Mouse (Mus musculus) G1E-ER4 (cell line): ENCODE measurements around the gene Acvrl1. TPM values are rescaled to one million over a fixed set of nuclear protein-coding genes. Genes with fewer than 3 reads are reported as not detected.

Experiments
- GATA1 ChIP-seq: IDR thresholded peaks from one replicate; pipeline ENCODE4 v1.8.0; 2012; ENCODE audit warnings: low read length, inconsistent platforms
- polyA plus RNA-seq: library from polyadenylated mRNA; stranded (reverse); fragments of >175 nt; gene quantifications from 2 replicates; pipeline ENCODE4 v1.2.3, GENCODE M21; 2012

The Acvrl1 gene
- polyA plus RNA-seq, 1 experiment: not detected

- no peak for TF ChIP-seq GATA1
Measured at GRCm38 (mm10) chr15:101148604-101149003, 20.3 kb downstream of the Acvrl1 start.

GRCm38 (mm10) chr15:101151409-101152261 is 23.3 kb downstream of the Acvrl1 start:
- no peak for TF ChIP-seq GATA1

- no peak for TF ChIP-seq GATA1
Measured at GRCm38 (mm10) chr15:101154700-101155616, 26.6 kb downstream of the Acvrl1 start.

DNA sequence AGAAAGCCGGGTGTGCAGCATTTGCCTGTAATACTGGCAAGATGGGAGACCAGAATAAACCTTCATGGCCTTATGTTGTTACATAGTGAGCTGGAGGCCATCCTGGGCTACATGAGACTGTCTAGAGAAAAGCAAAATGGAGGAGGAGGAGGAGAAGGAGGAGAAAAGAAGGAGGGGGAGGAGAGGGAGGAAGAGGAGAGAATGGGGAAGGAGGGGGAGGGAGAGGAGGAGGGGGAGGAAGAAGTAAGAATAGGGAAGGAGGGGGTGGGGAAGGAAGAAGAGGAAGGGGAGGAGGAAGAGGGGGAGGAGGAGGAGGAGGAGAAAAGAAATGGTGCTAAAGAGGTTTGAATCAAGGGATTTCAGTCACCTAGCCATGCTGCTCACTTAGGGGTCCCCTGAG is 31.8 kb downstream of the Acvrl1 start:
- no peak for TF ChIP-seq GATA1

DNA sequence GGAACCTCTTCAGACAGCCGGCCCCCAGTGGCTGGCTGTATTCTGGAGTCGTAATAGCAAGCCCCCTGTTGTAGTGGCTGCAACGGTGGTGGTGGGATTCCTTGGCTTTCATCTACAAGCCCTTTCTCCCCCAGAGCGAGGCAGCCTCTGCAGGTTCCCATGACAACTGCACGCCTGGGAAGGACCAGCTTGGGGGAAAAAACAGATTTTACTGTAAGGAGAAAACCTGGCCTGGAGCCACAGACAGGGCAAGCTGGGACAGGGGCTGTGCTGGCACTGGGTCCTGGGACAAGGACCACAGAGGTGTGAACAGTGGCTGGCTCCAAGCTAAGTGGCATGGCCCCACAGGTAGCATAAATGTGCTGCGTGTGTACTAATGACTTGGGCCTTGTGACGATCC is 32.3 kb downstream of the Acvrl1 start:
- TF ChIP-seq GATA1: no peak

GRCm38 (mm10) chr15:101161534-101161933 is 33.2 kb downstream of the Acvrl1 start:
- no peak for TF ChIP-seq GATA1

GRCm38 (mm10) chr15:101163056-101163458 is 34.7 kb downstream of the Acvrl1 start:
- TF ChIP-seq GATA1: no peak

DNA sequence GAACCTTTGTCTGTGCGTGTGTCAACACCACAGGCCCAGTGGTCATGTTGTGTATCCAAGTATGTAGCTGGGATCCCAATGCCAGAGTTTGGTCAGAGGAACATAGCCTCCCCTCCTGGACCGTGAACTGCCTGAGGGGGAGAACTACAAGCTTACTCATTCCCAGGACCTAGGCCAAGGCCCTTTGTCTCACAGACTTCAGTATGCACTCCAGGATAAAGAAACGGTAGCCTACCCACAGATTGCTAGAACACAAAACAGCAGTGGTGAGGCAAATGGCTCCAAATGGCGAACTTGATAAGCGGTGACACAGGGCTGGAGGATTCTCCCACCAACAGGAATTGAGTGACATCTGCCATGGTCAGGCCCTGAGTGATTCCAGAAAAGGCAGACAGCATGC is 35.5 kb downstream of the Acvrl1 start:
- TF ChIP-seq GATA1: no peak

DNA sequence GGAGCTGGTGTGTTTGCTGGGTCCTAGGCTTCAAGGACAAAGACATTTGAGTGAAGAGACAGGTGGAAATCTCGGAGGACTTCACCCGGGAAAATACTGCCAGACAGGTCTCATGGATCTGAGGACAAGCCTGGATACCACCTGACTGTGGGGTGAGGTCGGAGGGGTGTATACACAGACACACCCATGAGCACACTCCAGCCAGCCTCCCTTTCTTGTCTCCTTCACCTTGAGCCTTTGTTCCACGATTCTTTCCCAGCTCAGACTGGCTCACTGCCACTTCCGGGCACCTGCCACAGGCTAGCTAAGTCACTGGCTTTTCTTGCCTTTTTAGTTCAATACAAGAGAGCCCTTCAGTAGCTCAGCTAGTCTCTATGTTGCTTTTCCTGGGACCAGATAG is 36.0 kb downstream of the Acvrl1 start:
- TF ChIP-seq GATA1: no peak

DNA sequence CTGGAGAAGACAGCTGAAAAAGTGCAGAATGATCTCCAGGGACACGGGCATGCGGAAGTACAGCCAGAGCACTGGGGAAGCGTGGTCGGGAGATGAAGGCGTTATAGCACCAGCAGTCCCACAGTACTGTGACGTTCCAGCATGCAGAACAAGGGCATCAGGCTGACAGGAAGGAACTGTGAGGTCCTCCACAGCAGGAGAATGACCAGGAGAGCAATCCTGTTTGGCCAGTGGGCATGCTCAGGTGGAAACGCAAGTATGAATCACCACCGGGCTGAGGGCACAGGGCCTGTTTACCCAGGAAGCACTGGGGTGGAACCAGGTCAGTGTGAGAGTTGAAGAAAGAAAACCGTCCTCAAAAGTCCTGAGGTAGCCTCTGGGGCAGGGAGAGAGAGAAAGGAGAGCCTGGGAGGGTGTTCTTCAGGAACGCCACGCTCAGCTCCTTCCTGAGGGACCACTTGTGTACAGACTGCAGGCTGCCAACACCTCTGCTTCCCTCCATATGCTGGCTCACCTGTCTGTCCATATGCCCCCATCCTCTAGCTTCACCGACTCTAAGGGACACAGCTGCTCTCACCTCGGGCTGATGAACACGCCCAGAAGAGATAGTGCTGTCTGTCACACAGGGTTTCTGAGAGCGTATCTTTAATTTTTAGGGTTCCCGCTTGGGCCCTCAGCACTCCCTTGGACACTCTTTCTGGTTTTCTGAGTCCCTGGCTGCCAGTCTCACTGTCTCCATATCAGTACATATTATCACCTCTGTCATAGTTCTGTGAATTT is 37.5 kb downstream of the Acvrl1 start:
- TF ChIP-seq GATA1: no peak

GRCm38 (mm10) chr15:101167553-101167952 is 39.2 kb downstream of the Acvrl1 start:
- no peak for TF ChIP-seq GATA1

DNA sequence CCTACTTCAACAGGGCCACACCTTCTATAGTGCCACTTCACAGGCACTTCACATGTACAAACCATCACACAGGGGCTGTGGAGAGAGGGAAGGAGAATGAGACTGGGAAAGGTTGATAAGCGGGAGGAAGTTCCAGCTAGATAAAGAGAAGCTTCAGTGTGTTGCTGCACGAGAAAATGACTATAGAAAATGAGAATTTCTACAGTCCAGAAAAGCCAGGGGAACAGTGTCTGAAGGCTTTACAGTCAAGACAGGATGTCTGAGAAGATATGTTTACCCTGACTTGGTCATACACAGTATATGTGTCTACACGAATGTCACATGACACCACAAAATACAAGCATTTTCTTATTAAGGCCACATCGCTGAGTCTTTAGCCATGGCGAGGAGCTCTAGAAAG is 41.6 kb downstream of the Acvrl1 start:
- TF ChIP-seq GATA1: no peak

DNA sequence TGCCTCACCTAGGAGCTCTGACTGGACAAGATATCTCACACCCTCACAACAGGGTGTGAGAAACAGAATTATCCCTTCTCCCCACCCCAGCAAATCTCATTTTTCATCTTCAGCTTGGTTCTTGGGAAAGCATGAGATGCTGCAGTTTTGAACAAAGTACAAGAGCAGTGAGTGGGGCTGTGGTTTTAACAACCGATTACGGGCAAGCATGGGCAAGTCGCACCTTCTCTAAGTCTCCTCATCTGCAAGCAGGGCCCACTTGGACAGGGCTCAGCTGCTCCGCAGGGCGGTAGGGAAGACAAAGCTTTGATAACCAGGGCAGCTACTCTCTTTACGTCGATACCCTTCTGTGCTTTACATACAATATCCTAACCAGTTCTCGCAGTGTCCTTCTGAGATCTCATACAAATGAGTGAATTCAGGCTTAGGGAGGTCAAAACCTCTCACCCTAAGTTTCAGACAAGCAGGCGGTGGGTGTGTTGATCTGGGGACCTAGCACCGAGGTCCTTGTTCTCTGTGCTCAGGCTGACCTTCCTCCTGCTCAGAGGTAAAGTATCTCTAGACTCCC is 42.2 kb downstream of the Acvrl1 start:
- no peak for TF ChIP-seq GATA1

DNA sequence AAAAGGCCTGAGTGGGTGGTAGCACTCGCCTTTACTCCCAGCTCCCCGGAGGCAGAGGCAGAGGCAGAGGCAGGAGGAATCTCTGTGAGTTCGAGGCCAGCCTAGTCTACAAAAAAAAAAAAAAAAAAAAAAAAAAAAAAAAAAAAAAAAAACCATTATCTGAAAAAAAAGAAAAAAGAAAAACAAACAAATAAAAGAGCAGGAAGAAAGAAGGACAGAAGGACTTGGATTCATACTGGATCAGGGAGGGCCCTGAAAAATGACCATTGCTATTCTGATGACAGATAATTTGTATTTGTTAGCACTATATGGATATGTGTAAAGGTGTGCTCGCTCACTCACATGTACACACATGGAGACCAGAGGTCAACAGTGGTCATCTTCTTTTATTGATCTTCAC is 43.0 kb downstream of the Acvrl1 start:
- no peak for TF ChIP-seq GATA1

- no peak for TF ChIP-seq GATA1
Measured at GRCm38 (mm10) chr15:101172016-101172415, 43.7 kb downstream of the Acvrl1 start.
